Mouse (Mus musculus) CH12.LX (cell line): ENCODE measurements at regions not wholly inside any gene's neighbourhood (a gene's known extent, or its start where the extent isn't known, plus 50 kb on each side); places are given as distances from the start of the nearest gene placed in this dataset.

Experiments
- DNase-seq: peaks from one replicate; pipeline ENCODE4 v3.0.0-alpha.2; 2013; ENCODE audit errors: extremely low read depth
- H3K27ac ChIP-seq: 2 replicates; pipeline ENCODE4 v1.5.1; 2012; ENCODE audit warnings: low read depth, mild to moderate bottlenecking, control low read depth, moderate library complexity; ENCODE audit not compliant: insufficient read depth
- H3K27me3 ChIP-seq: replicated peaks from 2 replicates; pipeline ENCODE3; 2012; ENCODE audit warnings: inconsistent platforms
- H3K36me3 ChIP-seq, 2 experiments: replicated peaks in 1 of 2; 2 replicates each; pipeline versions ENCODE3 to v1.6.1; 2012; ENCODE audit warnings: inconsistent platforms in 1 of 2, low read length in 1 of 2, mild to moderate bottlenecking in 1 of 2, mixed read lengths in 1 of 2, moderate library complexity in 1 of 2; ENCODE audit not compliant: control insufficient read depth in 1 of 2, insufficient read depth in 1 of 2
- H3K4me1 ChIP-seq, 2 experiments: 2 replicates each; pipeline ENCODE4 v1.6.1; 2012; ENCODE audit warnings: inconsistent platforms in 1 of 2, moderate library complexity in 1 of 2; ENCODE audit not compliant: insufficient read depth in 2 of 2, control insufficient read depth in 1 of 2
- H3K4me2 ChIP-seq: 2 replicates; pipeline ENCODE4 v1.6.1; 2012; ENCODE audit warnings: low read depth, mild to moderate bottlenecking, control low read depth; ENCODE audit not compliant: poor library complexity, insufficient read depth, severe bottlenecking
- H3K4me3 ChIP-seq, 3 experiments: fragments of 150-350 bp in 1 of 3; sonication (generic) in 1 of 3; replicated peaks in 1 of 3; 2 replicates each; pipeline versions ENCODE3 to v1.5.1; 2011 to 2012; ENCODE audit warnings: low read depth in 2 of 3, low read length in 2 of 3, mild to moderate bottlenecking in 2 of 3, moderate library complexity in 2 of 3, control low read depth in 1 of 3, improper control_type of control experiment in 1 of 3, inconsistent platforms in 1 of 3, mixed read lengths in 1 of 3; ENCODE audit not compliant: poor library complexity in 1 of 3
- H3K79me2 ChIP-seq: replicated peaks from 2 replicates; pipeline ENCODE4 v1.6.1; 2012; ENCODE audit warnings: mild to moderate bottlenecking, moderate library complexity; ENCODE audit not compliant: control insufficient read depth, poor library complexity, insufficient read depth, severe bottlenecking; ENCODE audit errors: extremely low read depth
- H3K9ac ChIP-seq: 2 replicates; pipeline ENCODE4 v1.6.1; 2012; ENCODE audit warnings: low read depth, mild to moderate bottlenecking, control low read depth, moderate library complexity; ENCODE audit not compliant: insufficient read depth
- H3K9me3 ChIP-seq: replicated peaks from 2 replicates; pipeline ENCODE3; 2012; ENCODE audit warnings: low read length, inconsistent platforms, mixed read lengths
- BHLHE40 ChIP-seq: IDR thresholded peaks from 2 replicates; pipeline ENCODE4 v1.6.1; 2011; ENCODE audit warnings: mild to moderate bottlenecking, low read depth, low read length, improper control_type of control experiment
- CHD1 ChIP-seq: IDR thresholded peaks from 2 replicates; pipeline ENCODE4 v1.6.1; 2012; ENCODE audit warnings: low read depth, low read length, improper control_type of control experiment, inconsistent platforms
- CHD2 ChIP-seq: IDR thresholded peaks from 2 replicates; pipeline ENCODE4 v1.6.1; 2011; ENCODE audit warnings: low read length, improper control_type of control experiment
- ELF1 ChIP-seq: IDR thresholded peaks from 2 replicates; pipeline ENCODE4 v1.6.1; 2014; ENCODE audit warnings: low read depth, mild to moderate bottlenecking, inconsistent platforms, low read length, improper control_type of control experiment
- GABPA ChIP-seq: IDR thresholded peaks from 2 replicates; pipeline ENCODE4 v1.6.1; 2012; ENCODE audit warnings: low read depth, low read length, improper control_type of control experiment, inconsistent platforms; ENCODE audit not compliant: insufficient replicate concordance
- HCFC1 ChIP-seq: IDR thresholded peaks from 2 replicates; pipeline ENCODE4 v1.6.1; 2012; ENCODE audit warnings: low read depth, mild to moderate bottlenecking, inconsistent platforms, low read length, improper control_type of control experiment
- JUN ChIP-seq: IDR thresholded peaks from 2 replicates; pipeline ENCODE4 v1.6.1; 2011; ENCODE audit warnings: low read depth, mild to moderate bottlenecking, low read length, improper control_type of control experiment, moderate library complexity; ENCODE audit not compliant: insufficient read depth
- JUND ChIP-seq: conservative IDR thresholded peaks from 2 replicates; pipeline ENCODE4 v1.6.1; 2011; ENCODE audit warnings: low read depth, low read length, improper control_type of control experiment
- KAT2A ChIP-seq: IDR thresholded peaks from 2 replicates; pipeline ENCODE4 v1.6.1; 2012; ENCODE audit warnings: low read length, improper control_type of control experiment, inconsistent platforms; ENCODE audit not compliant: insufficient replicate concordance
- MAFK ChIP-seq: IDR thresholded peaks from 2 replicates; pipeline ENCODE4 v1.6.1; 2011; ENCODE audit warnings: low read length, improper control_type of control experiment; ENCODE audit not compliant: insufficient replicate concordance
- MAX ChIP-seq: IDR thresholded peaks from 2 replicates; pipeline ENCODE4 v1.6.1; 2011; ENCODE audit warnings: low read length, improper control_type of control experiment
- MAZ ChIP-seq: IDR thresholded peaks from 2 replicates; pipeline ENCODE4 v1.6.1; 2012; ENCODE audit warnings: low read depth, mild to moderate bottlenecking, inconsistent platforms, low read length, improper control_type of control experiment, moderate library complexity
- MXI1 ChIP-seq: IDR thresholded peaks from 2 replicates; pipeline ENCODE4 v1.6.1; 2011; ENCODE audit warnings: mild to moderate bottlenecking, low read depth, low read length, improper control_type of control experiment
- NELFE ChIP-seq: IDR thresholded peaks from 2 replicates; pipeline ENCODE4 v1.6.1; 2011; ENCODE audit warnings: low read depth, low read length, improper control_type of control experiment
- NRF1 ChIP-seq: IDR thresholded peaks from 2 replicates; pipeline ENCODE4 v1.6.1; 2014; ENCODE audit warnings: low read depth, mild to moderate bottlenecking, inconsistent platforms, low read length, improper control_type of control experiment, moderate library complexity
- POLR2A ChIP-seq: IDR thresholded peaks from 2 replicates; pipeline ENCODE4 v1.6.1; 2011; ENCODE audit warnings: low read depth, mild to moderate bottlenecking, improper control_type of control experiment, low read length
- RAD21 ChIP-seq: IDR thresholded peaks from 2 replicates; pipeline ENCODE4 v1.6.1; 2011; ENCODE audit warnings: low read depth, mild to moderate bottlenecking, low read length, improper control_type of control experiment, moderate library complexity
- RCOR1 ChIP-seq: conservative IDR thresholded peaks from 2 replicates; pipeline ENCODE4 v1.6.1; 2012; ENCODE audit warnings: low read depth, mild to moderate bottlenecking, inconsistent platforms, low read length, improper control_type of control experiment
- SMC3 ChIP-seq: IDR thresholded peaks from 2 replicates; pipeline ENCODE4 v1.6.1; 2011; ENCODE audit warnings: low read depth, low read length, improper control_type of control experiment
- TBP ChIP-seq: conservative IDR thresholded peaks from 2 replicates; pipeline ENCODE4 v1.6.1; 2011; ENCODE audit warnings: low read depth, low read length, improper control_type of control experiment
- TCF12 ChIP-seq: IDR thresholded peaks from 2 replicates; pipeline ENCODE4 v1.6.1; 2014; ENCODE audit warnings: low read depth, mild to moderate bottlenecking, inconsistent platforms, low read length, improper control_type of control experiment
- UBTF ChIP-seq: IDR thresholded peaks from 2 replicates; pipeline ENCODE4 v1.6.1; 2012; ENCODE audit warnings: low read depth, mild to moderate bottlenecking, inconsistent platforms, low read length, improper control_type of control experiment, moderate library complexity
- ZC3H11A ChIP-seq: IDR thresholded peaks from 2 replicates; pipeline ENCODE4 v1.6.1; 2012; ENCODE audit warnings: low read depth, mild to moderate bottlenecking, inconsistent platforms, low read length, improper control_type of control experiment
- ZKSCAN1 ChIP-seq: IDR thresholded peaks from 2 replicates; pipeline ENCODE4 v1.6.1; 2012; ENCODE audit warnings: low read depth, inconsistent platforms, low read length, improper control_type of control experiment, borderline replicate concordance
- ZNF384 ChIP-seq: IDR thresholded peaks from 2 replicates; pipeline ENCODE4 v1.6.1; 2012; ENCODE audit warnings: low read depth, low read length, improper control_type of control experiment, inconsistent platforms
- dilution Hi-C: fragments of 300-500 bp; cut with MboI; formaldehyde crosslinking; loops from 2 replicates; pipeline ENCODE4 v1.14.3; 2020; ENCODE audit warnings: low sequenced_read_pairs; ENCODE audit not compliant: extremely low pct_unique_long_range_greater_than_20kb, extremely low pct_ligation_motif_present
- in situ Hi-C: fragments of 300-500 bp; cut with MboI; formaldehyde crosslinking; loops from 3 replicates; pipeline ENCODE4 v1.14.3; 2019; ENCODE audit warnings: low sequenced_read_pairs, low pct_ligation_motif_present, low pct_unique_long_range_greater_than_20kb, mixed read lengths

- Histone ChIP-seq H3K9me3 (no peaks in the 10 kb centered on the region), H3K79me2 (no peaks in the 10 kb centered on the region), H3K27me3 (no peaks in the 10 kb centered on the region), H3K27ac (no peak overlapping the region), H3K4me2 (no peak overlapping the region; the same call in 1 of the 2 replicates), H3K36me3 (no peaks in the 10 kb centered on the region)
- in situ Hi-C loops = no loop called here
- dilution Hi-C loops = no loop called here
- no peak for DNase-seq
- TF ChIP-seq ELF1 (0 out of 2 replicates have a peak, but pooled peaks have one; percentile 10), MAFK (peak; percentile 70; the same call in 1 of the 2 replicates), JUND (no peak)
- TF ChIP-seq, all 38 proteins: peak for 2
- H3K9ac ChIP-seq = no peak overlapping the region
- no peak overlapping the region for H3K4me3 ChIP-seq
- peaks cover 0 to 5% of the 10 kb centered on the region in 2 experiments; a peak in 1 of 4 replicates for H3K4me1 ChIP-seq
These were observed 60.6 kb upstream of the Trim2 start for GRCm38 (mm10) chr3:84367145-84367740.

GRCm38 (mm10) chr3:84358672-84359071, 52.0 kb upstream of the Trim2 start:
- DNase-seq = no peak
- TF ChIP-seq POLR2A = no peak
- TF ChIP-seq CHD2 = no peak
- no peak for TF ChIP-seq SMC3
- TF ChIP-seq ELF1 = no peak
- TF ChIP-seq MXI1 = no peak
- dilution Hi-C loops = no loop called here

GRCm38 (mm10) chr3:84356690-84357014, 50.0 kb upstream of the Trim2 start:
- Histone ChIP-seq H3K9ac (0 out of 2 replicates have a peak overlapping the region, but pooled peaks have one; percentile 39), H3K4me1 (peaks cover 3 to 14% of the 10 kb centered on the region in 2 experiments), H3K4me2 (peak overlapping the region; percentile 91), H3K27me3 (no peaks in the 10 kb centered on the region), H3K9me3 (no peaks in the 10 kb centered on the region), H3K4me3 (peak overlapping the region; percentile 43 to 47 (median 45)), H3K36me3 (no peaks in the 10 kb centered on the region), H3K79me2 (no peaks in the 10 kb centered on the region), H3K27ac (no peak overlapping the region)
- in situ Hi-C loops (loop anchor here (10.0 kb wide), 1 partner anchor 178 kb away; no protein-coding TSS in a partner anchor), dilution Hi-C loops (no loop called here)
- peak; percentile 29 for DNase-seq
- no peak for TF ChIP-seq MAX
- no peak for TF ChIP-seq RCOR1
- TF ChIP-seq SMC3 = no peak
- TF ChIP-seq NELFE = no peak
- TF ChIP-seq JUND = no peak
- TF ChIP-seq JUN = no peak
- no peak for TF ChIP-seq KAT2A
- TF ChIP-seq TBP = no peak
- no peak for TF ChIP-seq RAD21
- TF ChIP-seq ZNF384 = no peak
- no peak for TF ChIP-seq BHLHE40
- no peak for TF ChIP-seq CHD1
- no peak for TF ChIP-seq UBTF
- TF ChIP-seq NRF1 = no peak
- no peak for TF ChIP-seq TCF12
- no peak for TF ChIP-seq GABPA
- no peak for TF ChIP-seq HCFC1
- TF ChIP-seq MAZ = no peak
- no peak for TF ChIP-seq ZKSCAN1
- TF ChIP-seq ZC3H11A = no peak

More at GRCm38 (mm10) chr3:84358672-84359071, 52.0 kb upstream of the Trim2 start:
- Histone ChIP-seq H3K36me3 (no peaks in the 10 kb centered on the region), H3K9ac (no peak overlapping the region), H3K4me1 (peaks cover 3 to 14% of the 10 kb centered on the region in 2 experiments), H3K9me3 (no peaks in the 10 kb centered on the region), H3K4me2 (no peak overlapping the region), H3K79me2 (no peaks in the 10 kb centered on the region), H3K4me3 (no peak overlapping the region), H3K27me3 (no peaks in the 10 kb centered on the region), H3K27ac (no peak overlapping the region)
- in situ Hi-C loops = loop anchor here (10.0 kb wide), 1 partner anchor 176 kb away; no protein-coding TSS in a partner anchor
